Mouse (Mus musculus) common myeloid progenitor, adult 5-6 weeks (primary cell): ENCODE data around the gene Scfd2. TPM values are rescaled to one million over a fixed set of nuclear protein-coding genes. Genes with fewer than 3 reads are reported as not detected.

Experiments
- ATAC-seq: replicated peaks from 2 replicates; pipeline ENCODE4 v1.8.0; 2016; ENCODE audit warnings: low read depth, mild to moderate bottlenecking, moderate TSS enrichment, inconsistent platforms; ENCODE audit not compliant: poor library complexity, severe bottlenecking
- total RNA-seq: library from RNA; stranded (forward); fragments of 200-1000, 187-1606 nt; gene quantifications from 2 replicates; pipeline ENCODE4 v1.2.3, GENCODE M21; 2017

The Scfd2 gene
- total RNA-seq, 1 experiment from 2014 or later, result 17.0 TPM

DNA sequence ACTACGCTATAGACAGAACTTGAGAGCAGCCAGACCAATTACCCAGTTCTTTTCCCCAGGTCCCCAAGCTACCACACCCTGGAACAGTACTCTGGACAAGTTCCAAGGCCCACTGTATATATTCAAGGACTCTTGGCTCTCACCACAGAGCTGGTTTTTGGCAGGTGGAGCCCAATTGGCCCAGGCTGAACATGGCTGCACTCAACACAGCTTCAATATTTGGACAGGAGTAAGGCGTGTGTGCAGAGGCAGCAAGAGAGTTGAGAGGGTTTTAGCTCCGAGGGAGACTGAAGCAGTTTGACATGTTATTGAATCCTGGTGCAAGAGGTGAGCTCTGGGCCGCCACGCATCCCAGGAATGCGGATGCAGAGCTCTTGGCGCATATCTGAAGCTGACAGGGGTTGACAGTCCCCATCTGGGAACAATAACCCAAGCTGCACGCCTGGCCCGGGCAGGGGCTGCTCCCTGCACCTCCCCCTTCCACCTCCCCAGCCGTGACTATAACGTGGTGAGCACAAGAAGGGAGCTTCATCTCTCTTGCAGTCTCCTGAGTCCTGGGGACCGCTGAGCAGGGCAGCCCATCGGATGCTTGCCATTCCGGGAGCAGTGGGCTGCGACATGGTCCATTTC, 370.1 kb downstream of the Scfd2 start:
- ATAC-seq, result no peak

DNA sequence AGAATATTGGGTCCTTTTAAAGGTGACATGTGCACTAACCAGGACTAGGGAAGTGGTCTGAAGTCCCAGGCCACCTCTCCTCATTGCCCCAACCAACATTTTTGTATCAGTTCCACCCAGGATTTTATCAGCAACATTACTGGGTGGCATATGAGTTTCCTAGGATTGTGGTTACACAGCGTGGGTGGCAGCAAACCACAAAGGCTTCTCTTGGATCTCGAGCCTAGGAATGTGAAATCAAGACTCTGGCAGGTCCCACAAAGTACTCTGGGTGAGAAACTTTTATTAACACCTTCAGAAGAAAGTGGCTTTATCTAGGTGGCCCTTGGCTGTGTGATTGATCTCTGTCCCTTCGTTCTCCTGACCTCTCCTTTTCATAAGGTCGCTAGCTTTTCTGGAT, 371.2 kb downstream of the Scfd2 start:
- ATAC-seq, result 0 out of 2 replicates have a peak, but pooled peaks have one; percentile 32

DNA sequence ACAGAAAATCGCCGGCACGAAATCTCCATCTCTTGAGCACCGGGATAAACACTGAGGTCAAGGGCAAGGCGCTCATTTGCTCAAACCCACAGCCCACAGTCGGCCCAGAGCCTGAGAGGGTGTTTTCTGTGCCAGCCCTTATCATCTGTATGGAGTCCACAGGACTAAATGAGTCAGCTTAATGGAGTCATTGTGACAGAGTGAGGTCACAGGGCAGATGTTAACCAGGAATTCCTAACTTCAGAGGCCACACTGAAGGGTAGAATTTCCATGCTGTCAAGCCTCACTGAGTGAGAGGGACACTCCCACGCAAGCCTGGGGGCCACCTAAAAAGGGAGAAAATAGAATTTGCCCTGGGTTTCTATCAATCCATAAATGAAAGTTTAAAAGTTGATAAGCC, 371.7 kb downstream of the Scfd2 start:
- 0 out of 2 replicates have a peak, but pooled peaks have one; percentile 53 for ATAC-seq

DNA sequence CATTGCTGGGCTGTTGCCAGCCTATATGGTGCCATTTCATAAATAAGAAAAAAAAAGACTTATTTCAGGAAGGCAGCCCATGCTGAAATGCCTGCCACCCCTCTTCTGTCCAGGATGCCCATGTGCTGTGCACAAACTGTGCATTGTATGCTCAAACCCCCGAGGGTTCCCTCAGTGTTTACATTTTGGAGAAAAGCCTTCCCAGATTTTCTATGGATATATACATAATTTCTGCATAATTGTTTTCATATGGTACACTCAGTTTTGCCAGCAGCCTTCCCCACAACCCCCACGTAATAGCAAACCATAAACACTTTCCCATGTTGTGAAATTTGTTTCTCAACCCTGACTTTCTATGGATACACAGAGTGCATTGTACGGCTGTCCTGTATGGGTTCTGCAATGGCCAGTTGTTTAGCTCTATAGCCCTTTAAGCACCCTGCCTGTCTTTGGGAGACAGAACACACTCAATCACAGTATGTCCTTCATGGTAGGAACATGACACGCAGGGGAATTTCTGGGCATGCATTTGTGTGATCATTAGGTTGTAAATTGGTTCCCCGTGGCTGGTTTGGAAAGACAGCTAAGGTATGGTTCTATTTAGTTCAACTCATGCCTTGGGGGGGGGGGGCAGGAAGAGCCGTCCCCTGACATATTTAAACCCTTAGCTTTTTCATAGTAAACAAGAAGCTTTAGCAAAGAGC, 372.5 kb downstream of the Scfd2 start:
- ATAC-seq, result no peak

DNA sequence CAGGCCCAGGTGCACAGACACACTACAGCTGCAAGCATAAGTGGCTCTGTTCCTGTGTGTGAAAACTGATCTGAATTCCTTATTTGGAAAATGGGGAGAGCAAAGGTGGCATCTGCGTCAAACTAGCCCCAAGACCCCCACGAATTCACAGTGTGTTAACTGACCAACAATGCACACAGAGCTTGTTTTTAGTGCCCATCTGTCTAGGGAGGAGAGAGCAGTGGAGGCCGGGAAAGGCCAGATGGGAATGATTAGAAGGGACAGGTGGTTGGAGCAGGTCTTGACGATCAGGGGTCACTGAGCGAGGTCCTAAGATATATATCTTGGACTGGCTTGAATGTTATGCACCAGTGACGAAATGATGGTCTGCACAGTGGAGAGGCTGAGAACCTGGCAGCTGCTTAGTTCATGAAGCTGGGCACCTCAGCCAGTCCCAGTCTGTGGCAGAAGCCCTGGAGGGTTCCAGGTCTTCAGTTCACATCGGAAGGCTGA, 375.7 kb downstream of the Scfd2 start:
- no peak for ATAC-seq

Other genes with a start within 250 kb of the Scfd2 start
- 158 and 181 TPM in 2 replicates for gene Fip1l1, start 3.7 kb upstream of the Scfd2 start, total RNA-seq
- not detected in 2 replicates for gene Lnx1, start 171.2 kb upstream of the Scfd2 start, total RNA-seq